Mouse (Mus musculus) heart, embryonic 16.5 days (tissue): Measurements from ENCODE around the gene Sfn. TPM values are rescaled to one million over a fixed set of nuclear protein-coding genes. Genes with fewer than 3 reads are reported as not detected.

ENCODE experiments used
- ATAC-seq: fragments of 200-750 bp; cut with Nextera tagmentation; replicated peaks from 2 replicates; pipeline ENCODE4 v1.8.0; 2017; ENCODE audit warnings: moderate number of reproducible peaks; ENCODE audit not compliant: insufficient read depth, low FRiP score; ENCODE audit errors: extremely low read depth
- H3K27ac ChIP-seq: fragments of 300-500 bp; sonication (generic); 2 replicates; pipeline ENCODE4 v1.5.1; 2014; ENCODE audit warnings: mild to moderate bottlenecking, low read length, control low read depth, moderate library complexity
- H3K27me3 ChIP-seq: fragments of 300-500 bp; sonication (generic); 2 replicates; pipeline ENCODE4 v1.6.1; 2014; ENCODE audit warnings: low read length, mixed read lengths; ENCODE audit not compliant: control insufficient read depth, insufficient read depth
- H3K36me3 ChIP-seq: fragments of 300-500 bp; sonication (generic); 2 replicates; pipeline ENCODE4 v1.6.1; 2014; ENCODE audit not compliant: control insufficient read depth, insufficient read depth
- H3K4me1 ChIP-seq: fragments of 300-500 bp; sonication (generic); 2 replicates; pipeline ENCODE4 v1.6.1; 2014; ENCODE audit warnings: low read length, mixed read lengths; ENCODE audit not compliant: control insufficient read depth, insufficient read depth
- H3K4me2 ChIP-seq: fragments of 300-500 bp; sonication (generic); 2 replicates; pipeline ENCODE4 v1.6.1; 2014; ENCODE audit warnings: low read depth, mild to moderate bottlenecking, control low read depth, low read length
- H3K4me3 ChIP-seq: fragments of 300-500 bp; sonication (generic); 2 replicates; pipeline ENCODE4 v1.5.1; 2014; ENCODE audit warnings: mild to moderate bottlenecking, control low read depth, low read length
- H3K9ac ChIP-seq: fragments of 300-500 bp; sonication (generic); 2 replicates; pipeline ENCODE4 v1.6.1; 2014; ENCODE audit warnings: low read length, control low read depth
- H3K9me3 ChIP-seq: fragments of 300-500 bp; sonication (generic); replicated peaks from 2 replicates; pipeline ENCODE4 v1.6.1; 2016; ENCODE audit warnings: low read length; ENCODE audit not compliant: control insufficient read depth
- WGBS: fragments of 180-500 bp; shearing (Covaris S2); extraction: QIAGEN DNeasy Blood & Tissue Kit; methylation state at CpG from one replicate; pipeline ENCODE4 v1.1.7; 2014; 5-methylcytosine and 5-hydroxymethylcytosine counted together
- polyA plus RNA-seq: library from polyadenylated mRNA; unstranded; fragments of >200 nt; fragmentation: Nextera tagmentation; extraction: Ambion mirVana; gene quantifications from 2 replicates; pipeline ENCODE4 v1.2.1, GENCODE M21; 2015

Sfn gene
- polyA plus RNA-seq, 1 experiment from 2014 or later: 20.6 TPM

GRCm38 (mm10) chr4:133583690-133584058, 18.3 kb downstream of the Sfn start:
- peak; percentile 35 for ATAC-seq
- 56% methylated on average over 6 of the region's 6 CpGs for WGBS
- Histone ChIP-seq H3K9me3 (no peaks in the 10 kb centered on the region), H3K27ac (peak overlapping the region; percentile 86), H3K4me3 (peak overlapping the region; percentile 74), H3K36me3 (peaks cover 29% of the 10 kb centered on the region), H3K4me2 (peak overlapping the region; percentile 90), H3K9ac (peak overlapping the region; percentile 93), H3K4me1 (peaks cover 12% of the 10 kb centered on the region), H3K27me3 (no peaks in the 10 kb centered on the region)

- H3K4me2 ChIP-seq: no peak overlapping the region
- H3K36me3 ChIP-seq: peaks cover 21% of the 10 kb centered on the region
- H3K9ac ChIP-seq: no peak overlapping the region
- no peaks in the 10 kb centered on the region for H3K27me3 ChIP-seq
- H3K4me3 ChIP-seq: no peak overlapping the region
- peaks cover 6% of the 10 kb centered on the region for H3K4me1 ChIP-seq
- WGBS: 79% methylated on average over 12 of the region's 12 CpGs
- no peaks in the 10 kb centered on the region for H3K9me3 ChIP-seq
- no peak overlapping the region for H3K27ac ChIP-seq
- no peak for ATAC-seq
These were observed 24.0 kb downstream of the Sfn start for GRCm38 (mm10) chr4:133577983-133578382.

- Histone ChIP-seq H3K4me2 (peak overlapping the region; percentile 80), H3K36me3 (peaks cover 5% of the 10 kb centered on the region), H3K9me3 (0 out of 2 replicates have a peak, but pooled peaks cover 2% of the 10 kb centered on the region), H3K4me3 (peak overlapping the region; percentile 77), H3K27me3 (no peaks in the 10 kb centered on the region), H3K9ac (peak overlapping the region; percentile 83), H3K4me1 (peaks cover 6% of the 10 kb centered on the region), H3K27ac (no peak overlapping the region)
- ATAC-seq: peak; percentile 29; the same call in 1 of the 2 replicates
- under 1% methylated on average over 41 of the region's 41 CpGs for WGBS
These were observed 27.1 kb downstream of the Sfn start for GRCm38 (mm10) chr4:133574843-133575202.

DNA sequence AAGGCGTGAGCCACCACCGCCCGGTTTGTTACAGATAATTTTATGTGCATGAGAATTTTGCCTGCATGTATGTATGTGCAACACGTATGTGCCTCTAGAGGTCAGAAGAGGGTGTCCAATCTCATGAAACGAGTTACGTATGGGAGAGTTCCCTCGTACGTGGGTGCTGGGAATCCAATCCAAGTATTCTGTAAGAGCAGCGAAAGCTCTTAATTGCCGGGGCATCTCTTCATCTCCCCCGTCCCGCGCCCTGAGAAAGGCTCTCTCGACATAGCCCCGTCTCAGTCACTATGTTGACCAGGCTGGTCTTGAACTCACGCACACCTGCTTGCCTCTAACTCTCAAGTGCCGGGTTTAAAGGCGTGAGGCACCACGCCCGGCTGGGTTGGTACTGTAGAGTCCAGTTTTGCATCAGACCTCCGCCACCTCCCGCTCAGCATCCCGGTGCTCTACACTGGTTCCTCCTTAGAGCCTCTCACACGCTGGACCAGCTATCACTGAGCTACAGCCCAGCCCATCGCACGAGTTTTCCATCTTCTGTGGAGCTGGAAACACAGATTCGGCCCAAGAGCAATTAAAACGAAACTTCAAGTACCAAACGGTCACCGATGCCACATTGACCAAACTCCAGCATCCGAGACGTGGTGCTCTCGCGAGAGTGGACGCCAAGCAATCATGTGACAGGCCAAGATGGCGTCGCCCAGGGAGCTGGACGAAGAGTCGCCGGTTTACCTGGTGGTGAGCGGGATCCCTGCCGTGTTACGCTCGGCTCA, 27.7 kb downstream of the Sfn start, which contains the start of gene Gpatch3:
TSS of gene Gpatch3 (plus strand) at position 676 of the 773 bp plus-strand sequence.
- peak within 1 kb of the TSS; percentile 76 for H3K27ac ChIP-seq
- peaks cover 6% of the 10 kb centered on the region for H3K4me1 ChIP-seq
- H3K9me3 ChIP-seq: 0 out of 2 replicates have a peak, but pooled peaks cover 2% of the 10 kb centered on the region
- H3K9ac ChIP-seq: peak within 1 kb of the TSS; percentile 83
- 5% methylated on average over 44 of the region's 44 CpGs for WGBS
- peak within 1 kb of the TSS; percentile 80 for H3K4me2 ChIP-seq
- H3K27me3 ChIP-seq: no peaks in the 10 kb centered on the region
- peak within 1 kb of the TSS; percentile 77 for H3K4me3 ChIP-seq
- peaks cover 4% of the 10 kb centered on the region; the same call in 1 of the 2 replicates for H3K36me3 ChIP-seq
- peak; percentile 90 for ATAC-seq

GRCm38 (mm10) chr4:133570066-133570466, 31.9 kb downstream of the Sfn start:
- 0 out of 2 replicates have a peak, but pooled peaks cover 2% of the 10 kb centered on the region for H3K9me3 ChIP-seq
- H3K27me3 ChIP-seq: no peaks in the 10 kb centered on the region
- H3K4me1 ChIP-seq: peaks cover under 1% of the 10 kb centered on the region; the same call in 1 of the 2 replicates
- no peak overlapping the region for H3K4me3 ChIP-seq
- no peak overlapping the region for H3K9ac ChIP-seq
- no peaks in the 10 kb centered on the region for H3K36me3 ChIP-seq
- no peak overlapping the region for H3K27ac ChIP-seq
- 45% methylated on average over 10 of the region's 10 CpGs for WGBS
- no peak for ATAC-seq
- H3K4me2 ChIP-seq: no peak overlapping the region

DNA sequence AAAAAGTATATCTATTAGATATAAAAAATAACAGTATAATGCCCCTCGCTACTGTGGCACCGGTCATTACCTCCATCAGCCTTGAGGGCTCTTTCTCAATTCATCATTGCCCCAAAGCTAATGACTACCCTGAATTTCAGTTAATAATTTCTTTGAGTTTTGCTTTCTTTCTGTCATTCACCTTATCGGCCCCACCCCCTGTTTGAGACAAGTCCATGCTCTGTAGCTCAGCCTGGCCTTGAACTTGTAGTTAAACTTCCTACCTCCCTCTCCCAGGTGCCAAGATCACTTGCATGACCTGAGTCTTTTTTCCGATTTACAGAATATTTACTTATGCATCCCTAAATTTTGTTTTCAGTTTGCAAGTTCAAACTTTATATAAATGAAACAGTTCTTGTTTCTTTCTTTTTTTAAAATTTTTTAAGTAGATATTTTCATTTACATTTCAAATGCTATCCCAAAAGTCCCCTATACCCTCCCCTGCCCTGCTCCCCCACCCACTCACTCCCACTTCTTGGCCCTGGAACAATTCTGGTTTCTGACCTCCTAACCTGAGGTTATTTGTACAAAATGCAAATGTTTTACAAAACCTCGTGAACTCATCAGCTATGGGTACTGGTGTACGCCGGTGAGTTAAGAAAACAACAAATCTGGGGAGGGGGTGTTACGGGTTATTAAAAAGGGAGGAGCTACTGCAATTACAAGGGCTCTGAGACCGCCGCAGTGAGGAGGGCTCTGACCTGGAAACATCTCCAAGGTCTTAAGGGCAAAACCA, 32.5 kb downstream of the Sfn start:
- no peaks in the 10 kb centered on the region for H3K27me3 ChIP-seq
- ATAC-seq: no peak
- no peak overlapping the region for H3K27ac ChIP-seq
- H3K36me3 ChIP-seq: no peaks in the 10 kb centered on the region
- no peak overlapping the region for H3K4me3 ChIP-seq
- no peaks in the 10 kb centered on the region for H3K4me1 ChIP-seq
- peaks cover 2% of the 10 kb centered on the region; the same call in 1 of the 2 replicates for H3K9me3 ChIP-seq
- WGBS: 80% methylated on average over 10 of the region's 10 CpGs
- H3K4me2 ChIP-seq: no peak overlapping the region
- H3K9ac ChIP-seq: no peak overlapping the region

- Histone ChIP-seq H3K36me3 (no peaks in the 10 kb centered on the region), H3K27ac (no peak overlapping the region), H3K9ac (no peak overlapping the region), H3K4me3 (no peak overlapping the region), H3K9me3 (peaks cover 2% of the 10 kb centered on the region; the same call in 1 of the 2 replicates), H3K4me1 (no peaks in the 10 kb centered on the region), H3K27me3 (no peaks in the 10 kb centered on the region), H3K4me2 (no peak overlapping the region)
- ATAC-seq: no peak
- WGBS: 25% methylated on average over 8 of the region's 8 CpGs
These were observed 34.7 kb downstream of the Sfn start for GRCm38 (mm10) chr4:133567251-133567650.

DNA sequence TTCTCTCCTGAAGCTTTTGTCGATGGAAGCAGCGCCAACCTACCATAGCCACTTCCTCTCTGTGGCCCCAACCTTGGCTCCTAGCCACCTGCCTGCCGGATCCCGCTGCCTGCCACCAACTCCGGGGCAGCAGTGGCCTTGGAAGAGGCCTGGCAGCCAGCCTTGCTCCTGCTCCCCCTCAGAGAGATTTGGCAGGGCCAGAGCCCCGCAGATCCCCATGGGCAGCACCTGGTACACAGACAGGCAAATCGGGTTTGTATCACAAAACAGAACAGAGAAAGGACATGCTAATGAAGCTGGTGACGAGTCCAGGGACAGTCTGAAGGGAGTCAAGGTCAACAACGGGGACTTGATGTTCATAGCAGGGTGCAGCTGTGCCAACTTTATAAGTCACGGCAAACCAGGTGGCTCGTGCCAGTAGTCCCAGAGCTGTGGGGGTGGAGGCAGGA, 38.8 kb downstream of the Sfn start:
- no peaks in the 10 kb centered on the region; the same call in 1 of the 2 replicates for H3K9me3 ChIP-seq
- no peaks in the 10 kb centered on the region for H3K27me3 ChIP-seq
- peak; percentile 60; the same call in 1 of the 2 replicates for ATAC-seq
- no peak overlapping the region for H3K4me2 ChIP-seq
- no peak overlapping the region for H3K4me3 ChIP-seq
- H3K27ac ChIP-seq: peak overlapping the region; percentile 80
- WGBS: 52% methylated on average over 11 of the region's 11 CpGs
- no peaks in the 10 kb centered on the region for H3K4me1 ChIP-seq
- peak overlapping the region; percentile 12; the same call in 1 of the 2 replicates for H3K9ac ChIP-seq
- H3K36me3 ChIP-seq: no peaks in the 10 kb centered on the region
